Mouse (Mus musculus): ENCODE data around the gene Msantd2. TPM values are rescaled to one million over a fixed set of nuclear protein-coding genes. Genes with fewer than 3 reads are reported as not detected.
A peak's percentile ranks its signal among the peaks of the same experiment; 100 is the strongest.

The Msantd2 gene
- polyA plus RNA-seq, 1 experiment from 2014 or later = 24.8 TPM

GRCm38 (mm10) chr9:37506023-37506422 is 16.9 kb downstream of the Msantd2 start:
- Histone ChIP-seq H3K27ac (replicated peaks) (no peak overlapping the region), H3K27me3 (no peaks in the 10 kb centered on the region), H3K9me3 (replicated peaks) (no peaks in the 10 kb centered on the region), H3K4me1 (no peaks in the 10 kb centered on the region), H3K9ac (no peak overlapping the region), H3K4me2 (replicated peaks) (no peak overlapping the region), H3K36me3 (no peaks in the 10 kb centered on the region), H3K4me3 (replicated peaks) (no peak overlapping the region)
- 76% methylated on average over 1 of the region's 1 CpGs for WGBS
- ATAC-seq (ENCODE audit: insufficient number of reproducible peaks, low FRiP score, low TSS enrichment, low read depth) = no peak

DNA sequence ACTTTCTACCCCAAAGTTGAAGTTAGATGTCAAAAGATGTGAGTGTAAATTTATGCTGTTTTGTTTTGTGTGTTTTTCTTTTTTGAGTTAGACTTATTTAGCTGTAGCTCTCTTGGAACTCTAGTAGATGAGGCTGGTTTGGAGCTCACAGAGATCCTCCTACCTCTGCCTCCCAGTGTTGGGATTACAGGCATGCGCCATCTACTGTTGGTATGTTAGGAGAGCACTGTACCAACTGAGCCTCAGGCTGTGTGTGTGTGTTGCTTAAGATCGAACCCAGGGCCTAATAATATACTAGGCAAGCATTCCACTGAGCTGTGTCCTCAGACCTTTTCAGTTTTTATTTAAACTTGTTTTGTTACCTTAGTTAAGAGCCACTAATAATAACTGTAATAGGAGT is 23.0 kb downstream of the Msantd2 start:
- H3K9me3 ChIP-seq (replicated peaks) = no peaks in the 10 kb centered on the region
- no peak overlapping the region for H3K4me2 ChIP-seq (replicated peaks)
- H3K27me3 ChIP-seq = no peaks in the 10 kb centered on the region
- H3K4me3 ChIP-seq (replicated peaks) = no peak overlapping the region
- no peak for ATAC-seq (ENCODE audit: insufficient number of reproducible peaks, low FRiP score, low TSS enrichment, low read depth)
- WGBS = 92% methylated on average over 2 of the region's 2 CpGs
- no peak overlapping the region for H3K9ac ChIP-seq
- H3K27ac ChIP-seq (replicated peaks) = no peak overlapping the region
- no peaks in the 10 kb centered on the region for H3K36me3 ChIP-seq
- H3K4me1 ChIP-seq = no peaks in the 10 kb centered on the region

DNA sequence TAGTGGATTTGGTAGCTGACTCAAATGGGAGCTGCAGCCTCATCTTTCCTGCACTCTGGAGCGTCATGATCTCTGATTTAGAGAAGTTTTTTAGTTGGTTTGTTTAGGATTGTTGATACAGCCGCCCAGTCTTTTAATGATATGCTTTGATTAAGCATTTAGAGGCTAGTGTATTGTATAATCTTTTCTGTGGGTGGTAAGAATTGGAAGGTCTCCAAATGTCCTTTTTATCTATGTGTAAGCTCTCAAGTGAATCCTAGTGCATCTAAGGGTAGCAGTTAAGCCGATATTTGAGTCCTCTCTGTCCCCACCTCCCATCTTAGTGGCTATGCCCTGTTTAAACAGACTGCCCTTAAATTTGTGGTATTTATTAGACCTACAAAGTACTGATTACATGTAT is 25.3 kb downstream of the Msantd2 start:
- Histone ChIP-seq H3K4me2 (replicated peaks) (no peak overlapping the region), H3K9ac (no peak overlapping the region), H3K27ac (replicated peaks) (no peak overlapping the region), H3K4me1 (no peaks in the 10 kb centered on the region), H3K36me3 (peaks cover 7% of the 10 kb centered on the region), H3K27me3 (no peaks in the 10 kb centered on the region), H3K9me3 (replicated peaks) (no peaks in the 10 kb centered on the region), H3K4me3 (replicated peaks) (no peak overlapping the region)
- ATAC-seq (ENCODE audit: insufficient number of reproducible peaks, low FRiP score, low TSS enrichment, low read depth) = no peak
- 77% methylated on average over 3 of the region's 3 CpGs for WGBS

GRCm38 (mm10) chr9:37517467-37517866 is 28.3 kb downstream of the Msantd2 start:
- 63% methylated on average over 1 of the region's 1 CpGs for WGBS
- H3K4me1 ChIP-seq = no peaks in the 10 kb centered on the region
- H3K27ac ChIP-seq (replicated peaks) = no peak overlapping the region
- no peak overlapping the region for H3K9ac ChIP-seq
- no peaks in the 10 kb centered on the region for H3K27me3 ChIP-seq
- ATAC-seq (ENCODE audit: insufficient number of reproducible peaks, low FRiP score, low TSS enrichment, low read depth) = no peak
- no peak overlapping the region for H3K4me3 ChIP-seq (replicated peaks)
- no peak overlapping the region for H3K4me2 ChIP-seq (replicated peaks)
- H3K9me3 ChIP-seq (replicated peaks) = no peaks in the 10 kb centered on the region
- peaks cover 26% of the 10 kb centered on the region for H3K36me3 ChIP-seq

- Histone ChIP-seq H3K4me1 (no peaks in the 10 kb centered on the region), H3K9ac (no peak overlapping the region), H3K4me3 (replicated peaks) (no peak overlapping the region), H3K27ac (replicated peaks) (no peak overlapping the region), H3K4me2 (replicated peaks) (no peak overlapping the region), H3K36me3 (peaks cover 33% of the 10 kb centered on the region), H3K9me3 (replicated peaks) (no peaks in the 10 kb centered on the region), H3K27me3 (no peaks in the 10 kb centered on the region)
- ATAC-seq (ENCODE audit: insufficient number of reproducible peaks, low FRiP score, low TSS enrichment, low read depth) = no peak
- 88% methylated on average over 8 of the region's 8 CpGs for WGBS
Measured at GRCm38 (mm10) chr9:37518991-37519390, 29.9 kb downstream of the Msantd2 start.

- Histone ChIP-seq H3K4me3 (replicated peaks) (no peak overlapping the region), H3K9me3 (replicated peaks) (no peaks in the 10 kb centered on the region), H3K27ac (replicated peaks) (no peak overlapping the region), H3K36me3 (peaks cover 39% of the 10 kb centered on the region), H3K4me1 (no peaks in the 10 kb centered on the region), H3K9ac (no peak overlapping the region), H3K27me3 (no peaks in the 10 kb centered on the region), H3K4me2 (replicated peaks) (no peak overlapping the region)
- 93% methylated on average over 2 of the region's 2 CpGs for WGBS
- no peak for ATAC-seq (ENCODE audit: insufficient number of reproducible peaks, low FRiP score, low TSS enrichment, low read depth)
Measured at GRCm38 (mm10) chr9:37519995-37520394, 30.9 kb downstream of the Msantd2 start.

DNA sequence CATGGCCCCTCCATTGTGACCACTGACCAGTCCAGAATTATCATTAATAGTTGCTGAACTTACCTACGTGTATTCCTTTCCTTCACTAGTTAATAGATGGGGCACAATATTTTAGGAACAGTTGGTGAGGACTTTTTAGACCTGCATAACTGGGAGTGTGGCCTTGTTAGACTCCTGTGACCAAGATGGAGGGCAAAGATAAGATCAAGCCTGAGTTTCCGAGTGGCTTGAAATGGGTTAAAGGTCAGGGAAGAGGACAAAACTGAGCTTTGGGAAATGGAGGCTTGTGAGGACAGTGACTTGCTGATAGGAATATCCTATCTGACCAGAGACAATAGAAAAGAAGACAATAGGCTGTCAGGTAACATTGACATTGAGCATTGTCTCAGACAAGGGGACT is 36.3 kb downstream of the Msantd2 start:
- ATAC-seq (ENCODE audit: insufficient number of reproducible peaks, low FRiP score, low TSS enrichment, low read depth) = no peak
- H3K4me1 ChIP-seq = peaks cover 24% of the 10 kb centered on the region
- H3K4me3 ChIP-seq (replicated peaks) = no peak overlapping the region
- peaks cover 46% of the 10 kb centered on the region for H3K27me3 ChIP-seq
- no peak overlapping the region for H3K27ac ChIP-seq (replicated peaks)
- no peak overlapping the region for H3K4me2 ChIP-seq (replicated peaks)
- H3K36me3 ChIP-seq = peaks cover 34% of the 10 kb centered on the region
- no peaks in the 10 kb centered on the region for H3K9me3 ChIP-seq (replicated peaks)
- H3K9ac ChIP-seq = no peak overlapping the region
- 86% methylated on average over 2 of the region's 2 CpGs for WGBS

DNA sequence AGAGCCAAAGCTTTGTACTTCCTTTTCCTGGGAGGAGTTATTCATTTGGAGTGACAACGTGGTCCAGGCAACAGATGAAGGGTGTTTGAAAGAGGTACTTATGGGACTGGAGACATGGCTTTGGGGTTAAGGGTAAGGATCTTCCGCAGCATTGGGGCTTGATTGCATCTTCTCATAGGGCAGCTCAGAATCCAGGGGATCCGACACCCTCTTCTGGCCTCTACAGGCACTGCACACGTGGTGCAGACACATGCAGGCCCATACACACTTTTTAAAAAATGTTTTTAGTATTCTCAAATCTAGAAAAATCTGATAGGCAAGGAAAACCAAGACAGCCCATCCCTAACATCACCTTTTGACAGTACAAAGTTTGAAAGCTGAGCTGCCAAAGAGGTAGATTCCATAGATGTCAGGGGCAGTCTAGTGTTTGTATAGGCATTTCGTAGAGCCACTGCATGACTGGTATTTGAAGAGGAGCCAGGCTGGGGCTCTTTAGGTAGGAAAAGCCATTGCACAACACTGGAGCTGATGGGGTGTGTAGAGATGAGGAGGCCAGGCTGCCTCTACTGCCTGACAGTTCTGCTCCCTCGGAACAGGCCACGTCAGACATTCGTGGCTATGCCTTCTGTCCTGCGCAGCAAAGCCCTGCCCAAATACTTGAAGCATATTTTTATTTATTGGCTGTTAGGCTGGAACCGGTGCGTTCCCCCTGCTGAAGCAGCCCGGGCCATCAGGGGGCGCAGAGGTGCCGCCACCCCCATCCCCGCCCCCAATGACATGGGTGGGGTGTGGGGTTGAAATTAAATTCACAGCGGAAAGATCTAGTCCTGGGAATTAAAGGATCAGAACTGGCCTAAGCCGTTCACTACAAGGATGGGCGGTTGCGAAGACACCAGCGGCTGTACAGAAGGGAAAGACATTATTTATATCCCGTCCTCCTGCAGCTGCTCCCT is 37.6 kb downstream of the Msantd2 start:
- 0 out of 2 replicates have a peak overlapping the region, but pooled peaks have one; percentile 24 for H3K4me2 ChIP-seq (replicated peaks)
- H3K36me3 ChIP-seq = peaks cover 26% of the 10 kb centered on the region
- peaks cover 34% of the 10 kb centered on the region for H3K4me1 ChIP-seq
- no peak for ATAC-seq (ENCODE audit: insufficient number of reproducible peaks, low FRiP score, low TSS enrichment, low read depth)
- no peaks in the 10 kb centered on the region for H3K9me3 ChIP-seq (replicated peaks)
- WGBS = 26% methylated on average over 21 of the region's 21 CpGs
- no peak overlapping the region for H3K9ac ChIP-seq
- peak overlapping the region; percentile 25 for H3K4me3 ChIP-seq (replicated peaks)
- H3K27me3 ChIP-seq = peaks cover 56% of the 10 kb centered on the region
- H3K27ac ChIP-seq (replicated peaks) = no peak overlapping the region

DNA sequence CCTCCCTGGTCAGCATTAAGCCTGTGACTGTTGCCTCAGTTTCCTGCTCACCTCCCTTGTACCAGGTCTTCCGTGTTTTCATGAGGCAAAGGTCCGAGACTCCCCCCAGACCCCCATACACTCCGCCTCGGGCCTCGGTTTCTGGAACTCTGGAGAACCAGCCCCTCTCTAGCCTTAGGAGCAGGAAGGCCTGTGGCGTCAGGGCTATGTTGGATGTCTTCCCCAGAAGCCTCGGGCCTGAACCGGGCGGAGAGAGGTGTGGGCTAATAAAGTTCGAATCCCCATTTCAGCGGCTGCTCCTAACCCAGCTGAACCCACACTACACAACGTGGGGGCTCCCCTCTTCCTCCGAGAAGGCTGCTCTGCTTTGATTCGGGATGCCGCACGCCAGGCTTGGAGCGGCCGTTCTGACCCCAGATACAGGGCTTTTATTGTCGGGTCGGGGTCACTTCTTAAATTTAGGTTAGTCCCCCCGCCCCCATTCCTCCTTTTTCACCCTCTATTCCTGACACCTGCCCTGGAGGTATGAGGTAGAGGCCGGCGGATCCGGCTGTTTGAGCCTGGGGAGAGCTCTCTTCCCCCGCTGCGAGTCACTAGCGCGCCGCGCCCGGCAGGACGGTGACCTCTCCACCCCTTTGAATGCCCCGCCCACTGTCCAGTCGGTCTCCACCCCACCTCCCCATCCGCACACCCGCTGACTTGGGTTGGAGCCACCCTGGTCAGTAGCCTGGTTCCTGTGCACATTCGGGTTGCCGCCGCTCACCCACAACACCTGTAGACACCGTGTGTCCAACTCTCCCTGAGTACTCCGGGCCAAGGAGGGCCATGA is 38.5 kb downstream of the Msantd2 start, which contains the start of gene Esam:
Gene Esam (plus strand): TSS at position 683 of the 829 bp plus-strand sequence.
- no peak for ATAC-seq (ENCODE audit: insufficient number of reproducible peaks, low FRiP score, low TSS enrichment, low read depth)
- Histone ChIP-seq H3K9ac (no peak within 1 kb of the TSS), H3K36me3 (peaks cover 24% of the 10 kb centered on the region)

GRCm38 (mm10) chr9:37528225-37528970 is 39.3 kb downstream of the Msantd2 start:
- peaks cover 34% of the 10 kb centered on the region for H3K4me1 ChIP-seq
- 20% methylated on average over 9 of the region's 9 CpGs for WGBS
- peak overlapping the region; percentile 25 for H3K4me3 ChIP-seq (replicated peaks)
- no peaks in the 10 kb centered on the region for H3K9me3 ChIP-seq (replicated peaks)
- peaks cover 18% of the 10 kb centered on the region; the same call in 1 of the 2 replicates for H3K36me3 ChIP-seq
- no peak for ATAC-seq (ENCODE audit: insufficient number of reproducible peaks, low FRiP score, low TSS enrichment, low read depth)
- no peak overlapping the region for H3K9ac ChIP-seq
- 0 out of 2 replicates have a peak overlapping the region, but pooled peaks have one; percentile 8 for H3K27ac ChIP-seq (replicated peaks)
- H3K27me3 ChIP-seq = peaks cover 56% of the 10 kb centered on the region
- 0 out of 2 replicates have a peak overlapping the region, but pooled peaks have one; percentile 24 for H3K4me2 ChIP-seq (replicated peaks)

More for the DNA sequence above, 38.5 kb downstream of the Msantd2 start, which contains the start of gene Esam:
- Histone ChIP-seq H3K27me3 (peaks cover 56% of the 10 kb centered on the region), H3K9me3 (replicated peaks) (no peaks in the 10 kb centered on the region), H3K4me2 (replicated peaks) (peak within 1 kb of the TSS; percentile 24), H3K4me1 (peaks cover 34% of the 10 kb centered on the region), H3K4me3 (replicated peaks) (peak within 1 kb of the TSS; percentile 25), H3K27ac (replicated peaks) (peak within 1 kb of the TSS; percentile 61)
- 7% methylated on average over 41 of the region's 41 CpGs for WGBS
